15 mouse cellular contexts compared by ENCODE assay signal in the genomic region with DNA sequence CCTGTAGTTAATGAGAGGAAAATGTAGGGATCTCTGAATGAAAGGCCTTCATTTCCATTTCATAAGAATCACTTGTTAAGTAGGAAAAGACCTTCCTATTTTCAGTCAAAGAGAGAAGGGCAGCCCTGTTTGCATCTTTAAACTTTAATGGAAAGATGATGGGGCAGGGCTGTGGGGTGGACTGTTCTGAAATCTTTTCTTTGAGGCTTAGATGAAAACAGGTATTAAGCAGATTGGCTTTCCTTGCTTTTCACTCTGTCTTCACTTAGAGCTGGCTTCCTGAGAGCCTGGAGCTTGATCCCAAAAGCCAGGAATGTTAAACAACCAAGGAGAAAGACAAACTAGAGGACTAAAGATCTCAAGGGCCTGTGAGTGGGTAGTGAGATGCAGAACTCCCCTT.
"Had no signal": no experiment of that assay in that cellular context is flagged by ENCODE, and none has a peak within 500 bp of the region (broad histone marks: within the 10 kb centered on the region; RNA-seq: fewer than 3 reads in every experiment).

No protein-coding gene starts in this region.

- H3K27ac ChIP-seq: macrophage; midbrain, embryonic 13.5 days; midbrain, embryonic 15.5 days; neural tube, embryonic 12.5 days; stomach, embryonic 15.5 days; stomach, postnatal 0 days had no signal

- H3K4me3 ChIP-seq: megakaryocyte, embryonic 14.5 days; midbrain, embryonic 13.5 days; midbrain, embryonic 15.5 days; neural tube, embryonic 12.5 days; stomach, embryonic 15.5 days had no signal

- ATAC-seq: midbrain, embryonic 13.5 days; midbrain, embryonic 15.5 days had no signal

- H3K9ac ChIP-seq: midbrain, embryonic 13.5 days; midbrain, embryonic 15.5 days; neural tube, embryonic 12.5 days; stomach, embryonic 15.5 days had no signal

- H3K4me2 ChIP-seq: midbrain, embryonic 11.5 days; midbrain, embryonic 13.5 days; midbrain, embryonic 15.5 days; neural tube, embryonic 12.5 days; stomach, embryonic 15.5 days had no signal

- DNase-seq: lung, adult 2 months; lung, postnatal 14 days; lung, postnatal 36 days; right cerebral cortex, postnatal 14 days; thymus, adult 2 months; thymus, postnatal 25 days; thymus, postnatal 4 days had no signal

- H3K4me1 ChIP-seq: megakaryocyte, embryonic 14.5 days; midbrain, embryonic 13.5 days; midbrain, embryonic 15.5 days; neural tube, embryonic 12.5 days; stomach, embryonic 15.5 days had no signal

- H3K36me3 ChIP-seq: midbrain, embryonic 13.5 days; midbrain, embryonic 15.5 days; neural tube, embryonic 12.5 days; stomach, embryonic 15.5 days had no signal

- H3K27me3 ChIP-seq: megakaryocyte, embryonic 14.5 days; midbrain, embryonic 13.5 days; midbrain, embryonic 15.5 days; neural tube, embryonic 12.5 days; stomach, embryonic 15.5 days had no signal

- H3K9me3 ChIP-seq: megakaryocyte, embryonic 14.5 days; midbrain, embryonic 13.5 days; midbrain, embryonic 15.5 days; neural tube, embryonic 12.5 days; stomach, embryonic 15.5 days had no signal
